Mouse (Mus musculus): ENCODE results near the gene Slc36a2.

GRCm38 (mm10) chr11:55204159-55204596 lies 19.3 kb upstream of the Slc36a2 start, which contains the start of gene Slc36a1:
- TF ChIP-seq POLR2A (IDR thresholded peaks at IDR 0.05; ENCODE audit: insufficient read depth, low read length) (no peak), CTCF (IDR thresholded peaks at IDR 0.05; ENCODE audit: low read depth, low read length) (peak; percentile 98), EP300 (IDR thresholded peaks at IDR 0.05; ENCODE audit: insufficient read depth, low read depth, low read length) (0 out of 2 replicates have a peak, but pooled peaks have one; percentile 15)

All from ES-Bruce4 (cell line).